Mouse (Mus musculus): ENCODE measurements at regions not wholly inside any gene's neighbourhood (a gene's known extent, or its start where the extent isn't known, plus 50 kb on each side); places are given as distances from the start of the nearest gene placed in this dataset.

DNA sequence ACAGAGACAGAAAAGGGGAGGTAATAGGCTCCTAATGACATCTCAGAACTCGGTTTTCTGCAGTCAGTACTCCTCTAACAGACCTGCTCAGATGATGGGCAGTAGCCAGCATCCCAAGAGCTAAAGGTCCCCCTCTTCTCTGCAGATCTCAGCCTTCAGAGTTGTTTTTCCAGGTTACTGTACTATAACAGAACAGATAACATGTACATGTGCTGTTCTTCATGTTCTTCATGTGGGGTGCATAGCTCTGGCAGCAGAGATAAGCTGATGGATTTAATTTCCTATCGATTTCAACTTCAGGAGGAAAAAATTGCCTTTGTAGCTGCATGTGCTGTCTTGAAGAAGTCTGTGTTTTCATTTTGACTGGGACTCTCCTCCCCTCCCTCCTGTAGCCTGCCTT lies 115.8 kb upstream of the Serp2 start:
- ChIA-PET CTCF (no interaction called here), POLR2A (interaction anchor here in 1 of 4 experiments (1.5 to 1.6 kb wide), 2 partner anchors 9 to 141 kb away, joined by 3 to 5 read pairs; no protein-coding TSS in a partner anchor)

DNA sequence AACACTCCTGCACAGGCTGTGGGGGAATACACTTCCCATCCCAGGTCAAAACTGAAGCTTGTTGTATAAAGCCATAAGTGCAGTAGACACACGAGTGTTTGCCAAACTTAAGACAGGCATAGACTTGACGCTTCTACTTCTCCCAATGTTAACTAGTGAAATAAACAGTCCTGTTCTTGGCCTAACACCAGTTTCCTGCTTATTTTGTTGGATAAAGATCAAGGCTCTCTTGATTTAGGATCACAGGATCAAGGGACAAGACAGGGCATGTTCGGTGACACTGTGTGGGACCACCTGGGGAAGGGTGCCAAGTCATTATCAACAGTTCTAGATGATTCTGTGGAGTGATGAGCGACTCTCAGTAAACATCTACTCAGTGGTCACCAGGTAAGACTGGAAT lies 114.3 kb upstream of the Serp2 start:
- ChIA-PET CTCF (interaction anchor here in 1 of 4 experiments (0.8 kb wide), 1 partner anchor 18 kb away, joined by 3 read pairs; no protein-coding TSS in a partner anchor), POLR2A (interaction anchor here in 2 of 4 experiments (1.3 to 1.6 kb wide), 3 partner anchors 41 to 167 kb away, joined by 3 to 4 read pairs (median 3); no protein-coding TSS in a partner anchor)

DNA sequence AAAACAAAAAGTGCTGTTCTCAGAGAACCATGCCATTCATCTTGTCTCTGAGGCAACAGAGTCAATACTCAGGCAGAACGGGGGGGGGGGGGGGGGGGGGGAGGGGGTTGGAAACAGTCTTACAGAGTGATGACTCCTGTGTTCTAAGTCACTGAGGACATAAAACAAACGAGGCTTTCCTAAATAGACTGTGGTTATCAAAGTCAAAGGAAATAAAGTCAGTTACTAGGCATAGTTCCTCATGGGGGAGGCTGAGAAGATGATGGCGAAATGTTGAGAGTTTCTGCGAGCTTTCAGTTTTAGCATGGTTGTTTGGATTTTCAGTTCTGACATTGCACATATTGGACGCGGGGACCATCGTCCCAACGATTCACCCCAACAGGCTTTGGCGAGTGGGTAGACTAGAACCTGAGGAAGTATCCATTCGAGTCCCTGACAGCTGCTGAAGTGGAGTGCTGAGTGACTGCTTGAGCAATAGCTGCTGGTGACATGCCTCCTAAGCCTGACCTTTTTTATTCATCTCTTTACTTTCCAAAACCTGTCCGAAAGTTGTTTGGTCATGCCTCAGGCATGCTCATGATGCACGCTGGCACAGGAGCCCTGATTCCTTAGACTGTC lies 109.2 kb upstream of the Serp2 start:
- POLR2A ChIA-PET: interaction anchor here in 2 of 4 experiments (0.5 to 6.0 kb wide), 9 partner anchors 10 to 1221 kb away, joined by 3 to 74 read pairs (median 19); no protein-coding TSS in a partner anchor
- CTCF ChIA-PET: no interaction called here

DNA sequence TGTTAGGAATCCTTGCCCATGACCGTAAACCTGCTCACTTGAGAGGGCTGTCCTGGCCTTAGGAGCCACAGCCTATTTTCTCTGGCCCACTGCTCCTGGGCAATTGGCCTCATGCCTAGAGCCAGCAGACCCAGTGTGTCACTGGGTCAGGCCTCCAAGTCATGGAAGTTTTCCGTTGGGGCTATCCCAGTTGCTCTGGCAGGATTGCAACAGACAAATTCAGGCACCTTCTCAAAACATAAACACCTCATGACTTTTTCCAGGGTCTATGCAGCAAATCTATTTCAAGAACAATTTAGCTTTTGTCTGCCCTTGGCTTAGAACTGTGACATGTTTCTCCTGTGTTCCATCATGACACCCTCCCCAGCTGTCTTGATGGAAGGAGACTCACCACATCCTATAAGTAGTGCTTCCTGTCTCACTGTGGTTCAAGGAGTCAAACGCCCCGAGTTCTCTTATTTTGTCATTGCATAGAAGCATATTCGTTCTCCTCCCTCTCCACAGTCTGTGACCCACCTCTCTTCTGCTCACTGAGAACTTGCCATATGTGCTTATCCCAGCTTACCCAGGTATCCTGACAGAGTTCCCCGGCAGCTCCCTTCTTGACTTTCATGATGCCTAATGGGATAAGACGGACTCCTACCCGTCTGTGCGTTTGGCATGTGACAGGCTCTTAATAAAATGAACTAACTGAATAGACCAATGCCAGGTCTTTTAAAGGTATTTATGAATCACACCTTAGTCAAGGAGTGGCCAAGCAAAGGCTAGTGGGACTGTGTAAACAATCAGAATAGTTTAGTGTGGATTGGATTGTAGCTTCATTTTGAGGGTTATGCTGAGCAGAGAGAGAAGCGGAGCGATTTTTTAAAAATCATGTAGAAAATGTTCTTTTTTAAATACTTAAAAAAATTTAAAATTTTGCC lies 108.2 kb upstream of the Serp2 start:
- CTCF ChIA-PET: no interaction called here

DNA sequence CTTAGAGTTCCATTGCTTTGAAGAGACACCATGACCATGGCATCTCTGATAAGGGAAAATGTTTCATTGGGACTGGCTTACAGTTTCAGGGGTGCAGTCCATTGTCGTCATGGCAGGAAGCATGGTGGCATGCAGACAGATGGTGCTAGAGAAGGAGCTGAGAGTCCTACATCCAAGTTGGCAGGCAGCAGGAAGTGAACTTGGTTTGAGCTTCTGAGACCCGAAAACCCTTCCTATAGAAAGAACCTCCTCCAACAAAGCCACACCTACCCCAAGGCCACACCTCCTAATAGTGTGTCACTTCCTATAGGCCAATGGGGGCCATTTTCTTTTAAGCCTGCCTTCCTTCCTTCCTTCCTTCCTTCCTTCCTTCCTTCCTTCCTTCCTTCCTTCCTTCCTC lies 107.1 kb upstream of the Serp2 start:
- POLR2A ChIA-PET: interaction anchor here (0.5 to 6.0 kb wide), 47 partner anchors 9 to 1123 kb away, joined by 3 to 74 read pairs (median 6); partner anchors contain the start of genes Ccdc122 (in 1 of the 4) and Lacc1 (in 1 of the 4)
- CTCF ChIA-PET: interaction anchor here in 1 of 4 experiments (0.6 to 0.8 kb wide), 2 partner anchors 15 to 79 kb away, joined by 3 to 19 read pairs; no protein-coding TSS in a partner anchor

More for the DNA sequence above, 108.2 kb upstream of the Serp2 start:
- POLR2A ChIA-PET: interaction anchor here (0.6 to 6.0 kb wide), 27 partner anchors 9 to 170 kb away, joined by 3 to 74 read pairs (median 11); no protein-coding TSS in a partner anchor

DNA sequence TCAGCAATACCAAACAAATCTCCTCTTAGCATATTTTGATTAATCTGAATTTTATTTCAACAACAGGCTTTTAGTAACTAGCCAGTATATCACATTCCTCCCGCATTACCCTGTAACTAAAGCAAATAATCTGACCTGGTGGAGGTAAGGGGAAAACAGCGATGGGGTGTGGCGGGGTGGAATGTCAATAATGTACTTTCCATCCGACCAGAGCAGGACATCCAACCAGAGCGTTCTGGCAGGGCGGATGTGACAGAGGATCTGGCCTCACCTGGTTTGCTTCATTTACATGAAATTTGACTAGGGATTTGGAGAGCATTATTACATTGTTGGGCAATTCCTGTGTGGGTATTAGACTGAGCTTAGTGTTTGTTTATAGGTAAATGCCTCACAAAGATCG lies 106.2 kb upstream of the Serp2 start:
- POLR2A ChIA-PET: interaction anchor here (0.6 to 6.0 kb wide), 59 partner anchors 8 to 175 kb away, joined by 3 to 74 read pairs (median 5); partner anchors contain the start of gene Serp2 (in 1 of the 4)
- CTCF ChIA-PET: no interaction called here

DNA sequence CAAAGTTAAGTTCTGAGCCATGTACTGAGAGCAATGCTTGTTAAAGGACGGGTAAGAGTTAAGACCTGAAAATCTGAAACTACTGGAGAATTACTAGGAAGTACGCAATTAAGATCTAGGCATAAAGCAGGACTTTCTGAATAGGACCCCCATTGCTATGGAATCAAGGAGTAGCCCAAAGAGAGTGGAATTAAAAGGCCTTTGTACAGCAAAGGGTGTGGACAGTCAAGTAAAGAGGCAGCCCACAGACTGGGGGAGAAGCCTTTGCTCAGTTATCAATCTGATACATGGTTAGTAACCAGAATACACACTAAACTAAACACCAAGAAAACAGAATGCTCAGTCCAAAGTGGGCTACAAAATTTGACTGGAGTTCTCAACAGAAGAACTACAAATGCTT lies 104.2 kb upstream of the Serp2 start:
- ChIA-PET POLR2A (interaction anchor here in 1 of 4 experiments (0.6 to 6.0 kb wide), 4 partner anchors 36 to 155 kb away, joined by 3 to 74 read pairs (median 10); no protein-coding TSS in a partner anchor), CTCF (no interaction called here)

DNA sequence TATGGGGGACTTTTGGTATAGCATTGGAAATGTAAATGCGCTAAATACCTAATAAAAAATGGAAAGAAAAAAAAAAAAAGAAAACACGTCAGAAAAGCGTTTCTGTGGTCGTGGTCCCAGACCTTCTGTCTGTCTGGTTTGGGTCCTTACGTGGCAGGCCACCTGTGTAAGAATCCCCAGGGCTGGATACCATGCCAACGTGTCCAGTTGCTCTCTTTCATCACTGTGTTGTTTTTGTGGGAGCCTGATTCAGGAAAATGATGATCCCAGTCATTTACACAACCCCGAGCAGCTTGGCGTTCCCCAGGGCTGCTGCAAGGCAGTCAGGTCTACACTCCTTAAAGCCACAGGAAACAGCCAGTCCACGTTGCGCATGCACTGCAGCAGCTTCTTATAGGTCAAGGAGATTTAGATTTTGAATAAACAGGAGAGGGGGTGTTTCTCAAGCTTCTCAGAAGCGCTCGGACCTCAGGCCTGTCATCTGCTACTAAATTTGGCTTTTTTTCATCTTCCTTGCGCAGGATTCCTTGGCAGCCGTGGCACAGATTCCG lies 102.3 kb upstream of the Serp2 start:
- POLR2A ChIA-PET: interaction anchor here (0.5 to 8.3 kb wide), 34 partner anchors 10 to 198 kb away, joined by 3 to 109 read pairs (median 4); no protein-coding TSS in a partner anchor
- CTCF ChIA-PET: interaction anchor here in 1 of 4 experiments (0.6 kb wide), 1 partner anchor 1007 kb away, joined by 3 read pairs; no protein-coding TSS in a partner anchor

DNA sequence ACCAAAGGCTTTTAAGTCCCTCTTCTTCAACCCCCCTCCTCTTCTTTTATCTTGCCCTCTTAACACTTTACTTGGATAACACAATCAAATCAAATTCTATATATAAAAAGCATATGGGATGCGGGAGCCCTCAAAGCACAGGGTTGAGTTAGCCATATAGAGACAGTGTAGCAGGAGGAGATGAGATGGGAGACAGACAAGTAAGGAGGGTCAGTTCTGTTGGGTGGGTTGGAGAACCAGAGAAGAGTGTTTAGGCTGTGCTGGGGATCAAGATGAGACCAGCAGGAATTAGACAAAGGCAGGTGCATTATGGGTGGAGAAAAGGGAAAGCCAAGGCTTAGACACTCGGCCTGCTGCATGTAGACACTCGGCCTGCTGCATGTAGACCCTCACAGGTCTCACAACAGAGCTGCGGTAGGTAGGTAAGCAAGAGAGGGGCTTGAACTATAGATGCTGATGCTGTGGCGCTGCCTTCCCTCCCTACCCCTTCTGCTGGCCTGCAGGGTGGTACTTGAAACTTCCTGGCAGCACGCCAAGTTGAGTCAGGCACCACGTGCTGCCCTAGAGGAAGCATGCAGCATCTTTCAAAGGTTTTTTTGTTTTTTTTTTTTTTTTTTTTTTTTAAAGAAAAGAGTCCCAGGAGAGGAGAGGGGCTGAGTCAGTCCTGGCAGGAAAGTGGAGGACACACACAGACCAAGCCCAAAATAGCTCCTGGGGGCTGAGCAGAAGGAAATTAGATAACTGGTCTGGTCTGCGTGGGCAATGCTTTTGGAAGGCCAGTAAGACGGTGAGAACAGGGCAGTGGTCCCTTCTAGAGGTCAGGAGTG lies 101.3 kb upstream of the Serp2 start:
- ChIA-PET POLR2A (interaction anchor here (0.5 to 8.3 kb wide), 36 partner anchors 10 to 234 kb away, joined by 3 to 109 read pairs (median 4); no protein-coding TSS in a partner anchor), CTCF (no interaction called here)

DNA sequence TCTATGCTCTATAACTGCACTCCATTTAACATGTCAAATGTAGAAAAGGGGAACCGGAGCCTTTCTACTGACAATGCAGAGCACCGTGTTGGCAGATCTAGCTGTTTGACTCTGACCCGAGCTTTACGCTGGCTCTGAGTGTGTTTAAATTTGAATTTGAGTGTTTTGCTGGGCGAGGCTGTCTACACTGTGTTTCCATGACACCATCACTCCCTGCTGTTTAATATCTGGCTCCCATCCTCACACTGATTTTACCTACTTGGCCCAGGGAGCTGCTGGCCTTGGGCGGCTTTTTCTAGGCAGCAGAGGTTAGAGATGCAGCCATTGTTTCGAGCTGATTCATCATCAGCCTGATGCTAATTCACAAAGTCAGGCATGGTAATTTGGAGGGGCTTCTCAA lies 100.7 kb upstream of the Serp2 start:
- ChIA-PET POLR2A (interaction anchor here (0.6 to 8.3 kb wide), 28 partner anchors 10 to 234 kb away, joined by 3 to 109 read pairs (median 4); no protein-coding TSS in a partner anchor), CTCF (no interaction called here)

DNA sequence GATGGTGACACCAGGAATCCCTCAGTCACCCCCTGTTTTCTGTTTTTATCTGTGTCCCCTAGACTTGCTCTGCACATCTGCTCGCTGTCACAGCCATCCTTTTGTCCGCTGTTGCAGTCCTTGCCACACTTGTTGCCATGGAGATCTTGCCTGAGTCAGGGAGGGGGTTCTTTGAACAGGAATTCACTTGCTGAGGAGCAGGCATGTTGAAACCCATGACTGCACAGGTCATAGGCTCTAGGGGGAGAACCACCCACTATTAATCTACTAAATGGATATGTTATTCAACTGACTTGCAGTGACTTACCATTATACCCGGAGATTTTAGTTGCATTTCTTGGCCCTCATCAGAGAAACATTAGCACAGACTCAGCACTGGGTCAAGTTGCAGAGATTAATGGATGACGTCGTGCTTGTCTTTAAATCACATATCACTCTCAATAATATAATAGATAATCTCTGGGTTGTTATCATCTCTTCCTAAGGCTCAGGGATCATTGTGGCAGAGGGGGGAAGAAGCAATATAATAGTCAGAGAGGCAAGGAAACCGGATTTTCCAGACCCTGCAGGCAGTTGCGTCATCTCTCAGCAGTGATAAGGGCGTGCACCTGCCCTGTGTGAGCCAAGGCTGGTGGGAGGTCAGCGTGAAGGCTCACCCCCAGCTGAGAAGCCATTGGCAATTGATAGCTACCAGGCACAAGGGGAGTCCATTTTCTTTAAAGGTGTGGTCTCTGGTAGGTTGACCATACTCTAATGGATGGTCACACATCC lies 95.9 kb upstream of the Serp2 start:
- POLR2A ChIA-PET: interaction anchor here in 3 of 4 experiments (0.6 to 8.3 kb wide), 16 partner anchors 12 to 169 kb away, joined by 3 to 109 read pairs (median 4); no protein-coding TSS in a partner anchor
- CTCF ChIA-PET: interaction anchor here in 1 of 4 experiments (0.6 kb wide), 1 partner anchor 147 kb away, joined by 5 read pairs; no protein-coding TSS in a partner anchor

DNA sequence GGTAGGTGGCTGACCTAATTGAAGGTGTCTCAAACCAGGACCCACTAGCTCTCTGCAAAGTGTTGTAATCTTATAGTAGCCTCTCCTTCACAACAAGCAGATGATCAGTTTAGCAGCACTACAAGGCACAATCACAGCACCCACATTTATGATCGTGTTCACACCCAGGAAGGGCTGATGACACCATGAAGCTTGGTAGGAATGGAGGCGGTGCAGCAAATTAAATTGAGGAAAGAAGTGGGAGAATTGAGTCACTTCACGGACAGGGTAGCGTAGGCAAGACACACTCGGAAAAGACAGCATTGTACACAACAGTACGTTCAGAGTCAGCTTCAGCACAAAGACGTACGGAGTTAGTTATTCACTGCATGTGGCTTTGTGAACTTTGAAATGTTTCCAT lies 94.4 kb upstream of the Serp2 start:
- ChIA-PET CTCF (no interaction called here), POLR2A (interaction anchor here in 2 of 4 experiments (0.7 to 2.3 kb wide), 8 partner anchors 10 to 143 kb away, joined by 3 to 6 read pairs (median 4); no protein-coding TSS in a partner anchor)

DNA sequence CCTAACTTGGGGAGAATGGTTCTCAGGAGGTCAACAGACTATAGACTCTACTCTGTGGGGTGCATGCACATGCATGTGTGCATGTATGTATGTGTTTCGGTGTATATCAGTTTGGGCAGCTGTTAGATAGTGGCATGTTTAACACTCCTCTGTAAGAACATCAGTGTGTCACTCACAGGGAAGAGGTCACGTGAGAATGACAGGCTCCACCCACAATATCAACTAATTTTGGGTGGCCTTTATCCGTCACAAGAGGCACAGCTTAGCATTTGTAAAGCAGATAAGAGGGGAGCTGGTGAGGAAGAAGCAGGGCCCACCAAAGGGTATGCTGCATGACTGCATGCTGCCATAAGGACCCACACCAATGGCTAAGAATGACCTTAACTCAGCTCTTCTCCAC lies 93.2 kb upstream of the Serp2 start:
- CTCF ChIA-PET: no interaction called here

DNA sequence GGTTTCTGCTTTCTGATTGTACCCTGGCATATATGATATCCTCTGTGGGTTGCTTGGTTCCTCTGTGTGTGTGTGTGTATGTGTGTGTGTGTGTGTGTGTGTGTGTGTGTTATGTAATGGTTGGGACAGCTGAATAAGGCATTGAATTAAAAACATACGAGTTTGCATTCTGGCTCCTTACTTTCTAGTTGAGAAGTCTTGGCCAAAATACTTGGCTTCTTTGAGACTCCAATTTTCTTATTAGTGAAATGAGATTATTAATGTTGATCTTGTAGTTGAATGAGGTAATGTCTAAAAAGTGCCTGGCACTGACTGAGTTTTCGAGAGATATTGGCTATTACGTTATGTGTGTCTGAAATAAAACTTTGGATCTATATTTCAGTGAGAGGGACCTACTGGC lies 88.0 kb upstream of the Serp2 start:
- ChIA-PET CTCF (no interaction called here), POLR2A (interaction anchor here in 1 of 4 experiments (1.1 to 2.3 kb wide), 4 partner anchors 10 to 140 kb away, joined by 3 to 8 read pairs (median 5); no protein-coding TSS in a partner anchor)

More for the DNA sequence above, 93.2 kb upstream of the Serp2 start:
- POLR2A ChIA-PET: interaction anchor here in 2 of 4 experiments (0.6 to 2.8 kb wide), 16 partner anchors 9 to 236 kb away, joined by 3 to 14 read pairs (median 4); no protein-coding TSS in a partner anchor

DNA sequence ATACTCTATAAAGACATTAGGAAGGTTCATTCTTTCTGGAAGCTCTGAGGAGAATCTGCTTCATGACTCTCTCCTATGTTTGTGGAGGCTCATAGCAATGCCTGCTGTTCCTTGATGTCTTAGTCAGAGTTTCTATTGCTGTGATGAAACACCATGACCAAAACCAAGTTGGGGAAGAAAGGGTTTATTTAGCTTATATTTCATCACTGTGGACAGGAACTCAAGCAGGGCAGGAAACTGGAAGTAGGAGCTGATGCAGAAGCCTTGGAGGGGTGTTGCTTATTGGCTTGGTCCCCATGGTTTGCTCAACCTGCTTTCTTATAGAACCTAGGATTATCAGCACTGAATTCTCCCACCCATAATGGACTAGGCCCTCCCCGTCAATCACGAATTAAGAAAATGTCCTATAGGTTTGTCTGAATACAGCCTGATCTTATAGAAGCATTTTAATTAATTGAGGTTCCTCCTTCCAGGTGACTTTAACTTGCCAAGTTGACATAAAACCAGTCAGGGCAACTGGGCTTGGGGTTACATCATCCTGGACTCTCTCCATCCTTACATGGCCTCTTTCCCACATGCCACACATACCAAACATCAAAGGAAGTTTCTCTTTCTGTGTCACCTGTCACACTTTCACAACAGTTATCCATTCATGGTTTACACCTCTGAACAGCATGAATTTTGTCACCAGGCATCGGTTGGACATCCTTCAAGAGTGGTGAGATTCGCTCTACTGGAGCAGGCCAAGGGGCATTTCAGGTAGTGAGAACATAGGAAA lies 85.3 kb upstream of the Serp2 start:
- POLR2A ChIA-PET: interaction anchor here in 2 of 4 experiments (1.1 to 1.6 kb wide), 4 partner anchors 8 to 135 kb away, joined by 3 to 6 read pairs (median 4); no protein-coding TSS in a partner anchor
- CTCF ChIA-PET: interaction anchor here in 2 of 4 experiments (0.6 to 0.8 kb wide), 2 partner anchors 51 to 147 kb away, joined by 3 to 10 read pairs; no protein-coding TSS in a partner anchor

DNA sequence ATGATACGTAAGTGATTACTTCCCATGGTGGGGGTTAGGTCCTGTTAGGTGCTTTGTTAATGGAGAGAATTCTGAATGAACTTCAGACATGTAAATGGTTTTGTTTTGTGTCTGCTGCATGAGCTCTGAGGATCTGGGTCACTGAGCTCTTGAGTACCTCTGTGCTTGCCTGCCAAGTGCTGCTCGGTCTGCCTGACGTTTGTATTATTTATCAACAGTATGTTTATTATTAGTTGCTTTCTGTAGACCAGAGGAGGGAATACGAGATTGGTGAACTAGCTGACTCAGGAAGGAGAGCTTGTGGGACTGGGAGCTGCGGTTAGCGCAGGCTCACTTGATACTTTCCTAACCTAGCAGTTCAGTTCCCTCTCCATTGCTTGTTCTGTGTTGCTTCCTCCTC lies 76.5 kb upstream of the Serp2 start:
- ChIA-PET POLR2A (interaction anchor here in 3 of 4 experiments (0.6 to 12.2 kb wide), 18 partner anchors 8 to 139 kb away, joined by 3 to 157 read pairs (median 4); no protein-coding TSS in a partner anchor), CTCF (no interaction called here)

Data from embryonic stem cell, embryonic (primary cell).